Mouse (Mus musculus): ENCODE data around the gene Rnf223. TPM values are rescaled to one million over a fixed set of nuclear protein-coding genes. Genes with fewer than 3 reads are reported as not detected.
A peak's percentile ranks its signal among the peaks of the same experiment; 100 is the strongest.

Gene Rnf223
- total and polyA plus RNA-seq, 3 experiments = 0.07 to 0.80 (median 0.21) TPM

- H3K4me1 ChIP-seq (ENCODE audit: control insufficient read depth in 1 of 2, insufficient read depth in 2 of 2) = peaks cover 0 to 7% of the 10 kb centered on the region in 2 experiments; a peak in 2 of 4 replicates
- no peak overlapping the region for H3K4me2 ChIP-seq (ENCODE audit: insufficient read depth, low read depth, poor library complexity, severe bottlenecking)
- H3K36me3 ChIP-seq (replicated peaks in 1 of 2; ENCODE audit: control insufficient read depth in 1 of 2, insufficient read depth in 1 of 2, low read length in 1 of 2) = peaks cover 57 to 84% of the 10 kb centered on the region in 2 experiments
- in situ Hi-C loops (cut with MboI; ENCODE audit: low pct_ligation_motif_present, low pct_unique_long_range_greater_than_20kb, low sequenced_read_pairs) (loop anchor here (10.0 kb wide), 1 partner anchor 49 kb away; no protein-coding TSS in a partner anchor), dilution Hi-C loops (cut with MboI; ENCODE audit: extremely low pct_ligation_motif_present, extremely low pct_unique_long_range_greater_than_20kb, low sequenced_read_pairs) (no loop called here)
- no peaks in the 10 kb centered on the region for H3K27me3 ChIP-seq (replicated peaks)
- H3K79me2 ChIP-seq (replicated peaks; ENCODE audit: control insufficient read depth, extremely low read depth, insufficient read depth, poor library complexity, severe bottlenecking) = no peaks in the 10 kb centered on the region
- H3K27ac ChIP-seq (ENCODE audit: insufficient read depth, low read depth) = no peak overlapping the region
- no peak overlapping the region for H3K4me3 ChIP-seq (replicated peaks in 1 of 3; ENCODE audit: low read depth in 2 of 3, low read length in 2 of 3, poor library complexity in 1 of 3)
- no peak overlapping the region for H3K9ac ChIP-seq (ENCODE audit: insufficient read depth, low read depth)
- DNase-seq (ENCODE audit: extremely low read depth) = no peak
- no peak for TF ChIP-seq CTCF (conservative IDR thresholded peaks at IDR 0.05 in 1 of 2, IDR thresholded peaks at IDR 0.05 in 1 of 2; ENCODE audit: low read depth in 2 of 2, low read length in 2 of 2)
- no peak for TF ChIP-seq ZMIZ1 (IDR thresholded peaks at IDR 0.05; ENCODE audit: low read depth, low read length)
- no peak for TF ChIP-seq E2F4 (IDR thresholded peaks at IDR 0.05; ENCODE audit: insufficient replicate concordance, low read depth, low read length)
- no peak for TF ChIP-seq NRF1 (IDR thresholded peaks at IDR 0.05; ENCODE audit: low read depth, low read length)
- no peak for TF ChIP-seq JUND (conservative IDR thresholded peaks at IDR 0.05; ENCODE audit: low read depth, low read length)
- no peak for TF ChIP-seq USF2 (conservative IDR thresholded peaks at IDR 0.05; ENCODE audit: low read depth, low read length)
- H3K9me3 ChIP-seq (replicated peaks; ENCODE audit: low read length) = no peaks in the 10 kb centered on the region
Measured at GRCm38 (mm10) chr4:156125393-156125792, 4.9 kb upstream of the Rnf223 start.

- Histone ChIP-seq H3K36me3 (replicated peaks in 1 of 2; ENCODE audit: control insufficient read depth in 1 of 2, insufficient read depth in 1 of 2, low read length in 1 of 2) (peaks cover 42 to 72% of the 10 kb centered on the region in 2 experiments), H3K9me3 (replicated peaks; ENCODE audit: low read length) (no peaks in the 10 kb centered on the region), H3K4me2 (ENCODE audit: insufficient read depth, low read depth, poor library complexity, severe bottlenecking) (no peak overlapping the region), H3K27ac (ENCODE audit: insufficient read depth, low read depth) (no peak overlapping the region), H3K4me3 (replicated peaks in 1 of 3; ENCODE audit: low read depth in 2 of 3, low read length in 2 of 3, poor library complexity in 1 of 3) (no peak overlapping the region), H3K4me1 (ENCODE audit: control insufficient read depth in 1 of 2, insufficient read depth in 2 of 2) (peaks cover 0 to 7% of the 10 kb centered on the region in 2 experiments; a peak in 2 of 4 replicates), H3K27me3 (replicated peaks) (no peaks in the 10 kb centered on the region), H3K79me2 (replicated peaks; ENCODE audit: control insufficient read depth, extremely low read depth, insufficient read depth, poor library complexity, severe bottlenecking) (no peaks in the 10 kb centered on the region), H3K9ac (ENCODE audit: insufficient read depth, low read depth) (no peak overlapping the region)
- in situ Hi-C loops (cut with MboI; ENCODE audit: low pct_ligation_motif_present, low pct_unique_long_range_greater_than_20kb, low sequenced_read_pairs) = loop anchor here (10.0 kb wide), 1 partner anchor 48 kb away; no protein-coding TSS in a partner anchor
- dilution Hi-C loops (cut with MboI; ENCODE audit: extremely low pct_ligation_motif_present, extremely low pct_unique_long_range_greater_than_20kb, low sequenced_read_pairs) = no loop called here
- DNase-seq (ENCODE audit: extremely low read depth) = no peak
- peak; percentile 75; the same call in 1 of the 2 replicates for TF ChIP-seq MAFK (IDR thresholded peaks at IDR 0.05; ENCODE audit: insufficient replicate concordance, low read length)
- no peak for TF ChIP-seq ZNF384 (IDR thresholded peaks at IDR 0.05; ENCODE audit: low read depth, low read length)
Measured at GRCm38 (mm10) chr4:156126841-156127240, 3.5 kb upstream of the Rnf223 start.

- no peak overlapping the region for H3K4me2 ChIP-seq (ENCODE audit: insufficient read depth, low read depth, poor library complexity, severe bottlenecking)
- H3K27ac ChIP-seq (ENCODE audit: insufficient read depth, low read depth) = no peak overlapping the region
- TF ChIP-seq IRF4 (IDR thresholded peaks at IDR 0.05; ENCODE audit: low read depth, low read length) (no peak), ELF1 (IDR thresholded peaks at IDR 0.05; ENCODE audit: low read depth, low read length) (no peak), SIN3A (IDR thresholded peaks at IDR 0.05; ENCODE audit: low read length) (no peak), SMC3 (IDR thresholded peaks at IDR 0.05; ENCODE audit: low read depth, low read length) (no peak), ZNF384 (IDR thresholded peaks at IDR 0.05; ENCODE audit: low read depth, low read length) (no peak), ZKSCAN1 (IDR thresholded peaks at IDR 0.05; ENCODE audit: borderline replicate concordance, low read depth, low read length) (no peak), MAFK (IDR thresholded peaks at IDR 0.05; ENCODE audit: insufficient replicate concordance, low read length) (no peak)
- dilution Hi-C loops (cut with MboI; ENCODE audit: extremely low pct_ligation_motif_present, extremely low pct_unique_long_range_greater_than_20kb, low sequenced_read_pairs) (no loop called here), in situ Hi-C loops (cut with MboI; ENCODE audit: low pct_ligation_motif_present, low pct_unique_long_range_greater_than_20kb, low sequenced_read_pairs) (loop anchor here (10.0 kb wide), 1 partner anchor 46 kb away; no protein-coding TSS in a partner anchor)
- H3K4me1 ChIP-seq (ENCODE audit: control insufficient read depth in 1 of 2, insufficient read depth in 2 of 2) = peaks cover 0 to 13% of the 10 kb centered on the region in 2 experiments; a peak in 2 of 4 replicates
- H3K4me3 ChIP-seq (replicated peaks in 1 of 3; ENCODE audit: low read depth in 2 of 3, low read length in 2 of 3, poor library complexity in 1 of 3) = no peak overlapping the region
- peaks cover 23 to 53% of the 10 kb centered on the region in 2 experiments for H3K36me3 ChIP-seq (replicated peaks in 1 of 2; ENCODE audit: control insufficient read depth in 1 of 2, insufficient read depth in 1 of 2, low read length in 1 of 2)
- no peak overlapping the region for H3K9ac ChIP-seq (ENCODE audit: insufficient read depth, low read depth)
- no peaks in the 10 kb centered on the region for H3K79me2 ChIP-seq (replicated peaks; ENCODE audit: control insufficient read depth, extremely low read depth, insufficient read depth, poor library complexity, severe bottlenecking)
- DNase-seq (ENCODE audit: extremely low read depth) = no peak
- no peaks in the 10 kb centered on the region for H3K27me3 ChIP-seq (replicated peaks)
- no peaks in the 10 kb centered on the region for H3K9me3 ChIP-seq (replicated peaks; ENCODE audit: low read length)
Measured at GRCm38 (mm10) chr4:156128746-156129145, 1.6 kb upstream of the Rnf223 start.
